Mouse (Mus musculus) C2C12 (cell line): ENCODE measurements at regions not wholly inside any gene's neighbourhood (a gene's known extent, or its start where the extent isn't known, plus 50 kb on each side); places are given as distances from the start of the nearest gene placed in this dataset.

Experiments used
- CTCF ChIP-seq: IDR thresholded peaks from one replicate; pipeline ENCODE4 v1.5.1; 2011; ENCODE audit not compliant: control insufficient read depth, insufficient read depth, insufficient read length
- USF1 ChIP-seq: IDR thresholded peaks from one replicate; pipeline ENCODE4 v1.6.1; 2011; ENCODE audit warnings: low read depth, mild to moderate bottlenecking, control low read depth, moderate library complexity

- TF ChIP-seq CTCF (no peak), USF1 (no peak)
Measured at GRCm38 (mm10) chr2:166394666-166395065, 239.2 kb upstream of the Sulf2 start.
